Mouse (Mus musculus) adrenal gland, postnatal 14 days (tissue): ENCODE results near the gene Emx2. TPM values are rescaled to one million over a fixed set of nuclear protein-coding genes. Genes with fewer than 3 reads are reported as not detected.

ENCODE experiments used
- DNase-seq: peaks from one replicate; pipeline ENCODE4 v3.0.0; 2021; ENCODE audit warnings: mixed read lengths
- long read RNA-seq, 2 experiments: library from polyadenylated mRNA; stranded (forward); transcript quantifications; one replicate each; pipeline ENCODE4 v2.0.0; 2021
- total RNA-seq: library from RNA; stranded (reverse); gene quantifications from 2 replicates; pipeline ENCODE4 v1.2.3, GENCODE M21; 2021

Gene Emx2
- not detected in 2 replicates for total RNA-seq
- long read RNA-seq, experiment 1 = 0 reads
- long read RNA-seq, experiment 2 = 0 reads

DNA sequence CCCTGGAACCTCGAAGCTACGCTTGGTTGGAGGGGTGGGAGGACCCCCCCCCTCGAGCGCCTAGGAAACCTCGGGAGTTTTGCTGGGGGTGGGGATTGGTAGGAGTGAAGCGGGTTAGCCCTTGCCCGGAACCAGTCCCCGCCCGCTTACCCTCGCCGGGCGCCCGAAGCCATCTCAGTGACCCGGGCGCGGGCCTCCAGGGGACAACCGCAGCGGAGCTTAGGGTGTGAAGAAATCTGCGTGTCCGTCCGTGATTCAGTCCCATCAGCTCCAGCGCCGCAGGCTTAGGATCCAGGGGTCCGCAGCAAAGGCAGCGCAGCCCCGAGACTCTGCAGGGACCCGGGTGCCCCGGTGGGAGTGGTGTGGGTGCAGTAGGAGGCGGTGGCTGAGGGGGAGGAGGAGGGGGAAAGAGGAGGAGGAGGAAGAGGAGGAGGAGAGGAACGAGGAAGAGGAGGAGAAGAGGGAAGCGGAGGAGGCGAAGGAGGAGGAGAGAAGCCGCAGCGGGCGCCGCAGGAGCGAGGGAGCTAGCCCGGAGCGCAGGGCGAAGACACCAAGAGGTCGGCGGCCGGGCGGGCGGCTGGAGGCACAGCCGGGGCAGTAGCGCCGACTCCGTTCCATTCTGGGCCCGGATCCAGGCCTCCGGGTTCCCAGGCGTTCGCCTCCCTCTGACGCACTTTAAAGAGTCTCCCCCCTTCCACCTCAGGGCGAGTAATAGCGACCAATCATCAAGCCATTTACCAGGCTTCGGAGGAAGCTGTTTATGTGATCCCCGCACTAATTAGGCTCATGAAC is at the start of gene Emx2:
Emx2 (plus strand) TSS at position 422 of the 792 bp plus-strand sequence.
- DNase-seq = peak; percentile 71

DNA sequence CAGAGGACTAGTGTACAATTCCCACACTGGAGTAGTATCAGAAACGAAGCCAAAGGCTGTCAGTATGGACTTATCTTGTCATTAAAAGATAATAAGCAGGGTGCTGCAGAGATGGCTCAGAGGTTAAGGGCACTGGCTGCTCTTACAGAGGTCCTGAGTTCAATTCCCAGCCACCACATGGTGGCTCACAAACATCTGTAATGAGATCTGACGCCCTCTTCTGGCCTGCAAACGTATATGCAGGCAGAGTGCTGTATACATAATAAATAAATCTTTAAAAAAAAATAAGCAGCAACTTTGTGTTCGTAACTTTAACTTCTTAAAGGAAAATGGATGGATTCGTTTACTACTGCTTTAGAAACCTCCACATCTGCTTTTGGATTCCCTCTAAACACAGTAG is 44.0 kb upstream of the Emx2 start:
- DNase-seq = no peak

- peak; percentile 93 for DNase-seq
Measured at GRCm38 (mm10) chr19:59418024-59418423, 40.1 kb upstream of the Emx2 start.

- peak; percentile 6 for DNase-seq
Measured at GRCm38 (mm10) chr19:59418671-59419070, 39.5 kb upstream of the Emx2 start.

- no peak for DNase-seq
Measured at GRCm38 (mm10) chr19:59422393-59422792, 35.8 kb upstream of the Emx2 start.

DNA sequence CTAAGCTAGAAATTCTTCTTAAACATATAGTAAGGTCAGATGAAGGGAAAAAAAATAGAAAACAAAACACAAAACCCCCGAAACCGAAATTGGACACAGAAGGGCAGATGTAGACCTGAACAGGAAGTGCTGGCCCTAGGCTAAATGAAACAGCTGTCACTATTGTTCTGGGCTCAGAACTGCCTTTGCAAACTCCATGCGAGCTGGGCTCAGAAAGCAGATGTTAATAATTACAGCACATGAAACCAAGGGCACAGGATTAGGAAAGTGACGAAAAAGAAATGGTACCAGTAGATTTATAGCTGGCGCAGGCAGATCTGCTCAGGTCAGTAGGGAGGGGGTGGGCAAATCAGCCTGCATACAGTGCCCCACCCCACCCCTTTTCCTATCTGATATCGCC is 34.5 kb upstream of the Emx2 start:
- DNase-seq = no peak

DNA sequence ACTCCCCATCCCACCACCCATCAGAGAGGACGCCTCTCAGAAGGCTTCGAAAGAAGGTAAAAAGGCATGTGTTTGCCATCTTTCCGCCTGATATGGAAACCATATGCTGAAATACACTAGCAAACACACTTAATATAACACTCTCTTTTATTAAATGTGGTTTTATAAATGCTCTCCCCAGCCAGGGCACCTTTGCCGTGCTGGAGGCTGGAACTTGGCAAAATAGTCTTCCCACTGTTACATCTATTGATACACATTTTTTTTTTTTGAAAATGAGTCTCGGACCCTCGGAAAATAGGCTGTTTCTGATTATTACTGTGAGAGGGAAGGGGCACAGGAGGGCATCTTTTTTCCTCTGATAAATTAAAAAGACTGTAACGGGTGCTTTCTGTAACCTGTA is 33.2 kb upstream of the Emx2 start:
- no peak for DNase-seq

GRCm38 (mm10) chr19:59432286-59432685 is 25.9 kb upstream of the Emx2 start:
- no peak for DNase-seq

DNA sequence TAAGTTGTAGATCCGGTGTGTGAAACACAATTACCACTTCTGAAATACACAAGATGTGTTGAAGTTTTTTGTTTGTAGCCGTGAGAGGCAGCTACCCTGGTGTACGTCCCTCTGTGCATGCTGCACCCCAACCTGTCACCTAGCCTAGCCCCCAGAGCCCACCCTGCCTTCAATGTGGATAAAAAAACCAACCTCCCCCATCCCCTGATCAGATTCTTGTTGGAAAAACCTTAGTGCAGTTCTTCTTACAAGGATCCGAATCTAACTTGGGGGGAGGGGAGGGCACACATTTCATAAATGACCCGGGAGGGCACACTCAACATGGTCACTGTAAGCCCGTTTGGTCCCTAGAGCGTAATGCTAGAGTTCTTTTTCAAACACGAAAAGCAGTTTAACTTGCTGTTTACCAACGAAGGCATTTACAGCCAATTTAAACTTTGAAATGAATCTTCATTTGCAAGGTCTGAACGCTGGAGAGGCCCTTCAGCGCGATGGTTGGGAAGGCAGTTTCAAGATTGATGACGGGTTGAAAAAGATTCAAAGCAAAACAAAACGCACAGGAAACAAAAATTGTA is 7.5 kb upstream of the Emx2 start:
- DNase-seq = no peak

DNA sequence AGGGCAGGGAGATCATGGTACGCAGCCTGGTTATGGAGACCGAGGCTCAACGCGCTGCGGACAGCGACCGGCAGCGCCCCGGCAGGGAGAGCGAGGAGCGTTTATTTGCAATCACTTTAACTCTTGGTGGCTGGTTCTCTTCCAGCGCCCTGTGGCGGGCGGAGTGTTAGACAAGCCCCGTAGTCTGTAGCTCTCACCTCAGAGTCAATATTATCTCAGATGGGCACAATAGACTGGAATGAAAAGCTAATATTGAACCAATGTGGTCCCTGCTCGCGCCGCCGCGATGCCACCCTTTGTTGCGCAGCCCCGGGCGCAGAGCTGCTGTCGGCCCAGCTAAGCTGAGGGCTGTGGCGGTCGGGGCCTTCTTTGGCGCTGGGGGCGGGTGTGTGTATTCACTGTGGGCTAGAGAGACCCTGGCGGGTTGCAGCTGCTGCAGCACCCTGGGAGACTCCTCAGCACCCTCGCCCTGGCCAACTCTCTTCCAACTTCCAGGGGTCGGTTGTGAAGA is 6.7 kb upstream of the Emx2 start:
- no peak for DNase-seq

- DNase-seq = no peak
Measured at GRCm38 (mm10) chr19:59452321-59452720, 5.9 kb upstream of the Emx2 start.

GRCm38 (mm10) chr19:59453591-59453990 is 4.6 kb upstream of the Emx2 start:
- no peak for DNase-seq

DNA sequence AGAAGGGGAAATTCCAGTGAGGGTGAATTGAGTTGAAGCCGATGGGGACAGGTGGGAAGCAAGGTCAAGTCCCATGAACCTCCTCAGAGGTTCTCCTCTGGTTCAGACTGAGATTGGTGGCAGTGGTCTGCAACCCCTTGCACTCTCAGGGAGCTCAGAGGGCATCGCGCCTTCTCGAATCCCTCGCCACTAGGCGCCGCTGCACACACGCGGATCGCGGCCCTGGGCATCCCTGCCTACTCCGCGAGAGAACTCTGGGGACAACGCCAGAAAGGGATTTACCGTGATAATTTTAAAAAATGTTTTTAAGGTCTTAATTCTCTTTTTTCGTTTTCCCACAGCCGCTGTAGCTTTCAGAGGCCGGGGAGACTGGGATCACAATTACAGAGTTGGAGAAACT is 4.0 kb upstream of the Emx2 start:
- DNase-seq = peak; percentile 87

- DNase-seq = no peak
Measured at GRCm38 (mm10) chr19:59455671-59456070, 2.5 kb upstream of the Emx2 start.

GRCm38 (mm10) chr19:59457011-59457945 is 894 bp upstream of the Emx2 start:
- DNase-seq = no peak

- no peak for DNase-seq
Measured at GRCm38 (mm10) chr19:59458743-59459135, 567 bp downstream of the Emx2 start.

GRCm38 (mm10) chr19:59459158-59459781 is 1.1 kb downstream of the Emx2 start:
- peak; percentile 27 for DNase-seq

DNA sequence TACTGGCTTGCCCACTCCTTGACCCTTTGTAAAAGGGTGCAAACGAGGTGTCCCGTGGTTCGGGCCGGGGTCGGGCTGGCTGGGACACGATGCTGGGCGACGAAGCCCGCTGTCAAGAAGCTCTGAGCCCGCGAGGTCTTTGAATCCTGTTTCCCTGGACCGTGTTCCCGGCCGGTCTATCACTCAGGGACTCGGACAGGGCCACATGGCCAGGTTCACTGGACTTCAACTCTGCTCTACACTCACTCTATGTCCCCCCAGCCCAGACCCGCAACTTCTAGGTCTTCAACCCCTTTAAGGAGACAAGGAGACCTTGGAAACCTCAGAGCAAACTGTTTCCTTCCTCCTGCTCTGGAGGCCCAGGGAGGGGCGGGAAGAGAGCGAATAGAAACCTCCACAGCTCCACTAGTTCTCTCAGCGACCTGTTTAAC is 1.7 kb downstream of the Emx2 start:
- no peak for DNase-seq

DNA sequence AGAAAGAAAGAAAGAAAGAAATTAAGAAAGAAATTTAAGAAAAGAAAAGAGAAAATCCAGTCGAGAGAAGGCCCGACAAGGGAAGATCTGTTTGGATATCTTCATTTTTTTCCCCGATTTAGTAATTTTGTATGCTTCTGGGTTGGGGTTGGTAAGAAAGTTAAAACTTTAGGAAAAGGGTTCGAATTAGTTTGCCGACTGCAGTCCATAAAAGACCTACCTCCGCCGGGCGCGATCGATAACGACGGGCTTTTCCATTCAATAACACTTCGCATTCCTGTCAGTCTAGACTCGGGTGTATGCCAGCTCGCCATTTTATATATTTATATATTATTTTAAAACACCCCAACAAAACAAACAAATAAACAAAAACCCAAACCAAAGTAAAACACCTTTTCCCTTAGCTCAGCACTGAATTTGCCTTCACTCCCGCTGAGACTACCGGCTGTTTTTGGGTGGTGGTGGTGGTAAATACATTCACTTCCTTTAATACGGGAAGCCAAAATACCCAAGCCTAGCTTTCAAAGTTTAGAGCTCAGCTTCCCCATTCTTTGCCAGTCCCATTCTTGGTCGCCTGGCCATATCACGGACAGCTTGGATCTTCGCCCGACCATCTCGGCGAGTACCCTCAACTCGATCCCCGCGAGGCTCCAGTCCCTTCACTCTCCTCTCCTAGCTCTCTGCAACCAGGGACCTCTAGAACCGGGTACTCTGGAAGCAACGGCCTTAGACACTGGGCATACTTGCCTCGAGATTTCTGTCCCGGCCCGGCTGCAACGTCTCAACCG is 2.4 kb downstream of the Emx2 start:
- no peak for DNase-seq

- DNase-seq = no peak
Measured at GRCm38 (mm10) chr19:59461481-59462421, 3.6 kb downstream of the Emx2 start.
